Comparison of ENCODE assay signal across 12 mouse cellular contexts in the genomic region with DNA sequence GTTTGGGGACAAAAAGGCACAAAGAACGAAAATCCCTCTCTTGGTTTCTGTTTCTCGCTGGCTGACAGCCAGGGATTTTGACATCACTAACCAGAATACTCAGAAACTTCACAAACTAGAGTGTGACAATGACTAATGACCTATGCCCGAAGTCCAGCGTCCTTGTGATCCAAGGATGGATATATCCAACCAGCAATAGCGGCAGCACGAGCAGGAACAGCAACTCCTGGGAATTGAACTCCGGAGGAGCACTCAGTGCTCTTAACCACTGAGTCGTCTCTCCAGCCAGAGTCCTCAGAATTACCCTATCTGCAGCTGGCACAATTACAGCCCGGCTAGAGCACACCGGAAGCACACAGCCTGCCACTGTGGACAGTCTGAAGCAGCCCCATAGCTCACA. TPM values are rescaled to one million over a fixed set of nuclear protein-coding genes. Genes with fewer than 3 reads are reported as not detected.
DNase-seq lines count a peak whose midpoint lies in the region; ATAC-seq and TF ChIP-seq lines count a peak whose summit lies in the region.
"Had no signal": no experiment of that assay in that cellular context is flagged by ENCODE, and none has a peak within 500 bp of the region (broad histone marks: within the 10 kb centered on the region; RNA-seq: fewer than 3 reads in every experiment).

No protein-coding gene starts in this region.

- H3K4me2 ChIP-seq in forebrain, embryonic 12.5 days, result no peak overlapping the region
- H3K4me2 ChIP-seq: forebrain, embryonic 13.5 days; heart, embryonic 13.5 days had no signal

- no peaks in the 10 kb centered on the region for H3K27me3 ChIP-seq in forebrain, embryonic 12.5 days
- no peaks in the 10 kb centered on the region for H3K27me3 ChIP-seq in limb, embryonic 10.5 days (ENCODE audit: low read depth, poor library complexity, severe bottlenecking)
- H3K27me3 ChIP-seq: forebrain, embryonic 13.5 days; heart, embryonic 13.5 days had no signal

- H3K9me3 ChIP-seq in forebrain, embryonic 12.5 days, result peaks cover 7% of the 10 kb centered on the region; the same call in 1 of the 2 replicates
- H3K9me3 ChIP-seq in limb, embryonic 10.5 days (replicated peaks), result no peaks in the 10 kb centered on the region
- H3K9me3 ChIP-seq: heart, embryonic 13.5 days had no signal

- peak; percentile 46 for ATAC-seq in CD4-positive, CD25-positive, alpha-beta regulatory T cell, adult 4 months
- ATAC-seq in megakaryocyte progenitor cell, adult 5-6 weeks (replicated peaks; ENCODE audit: poor library complexity), result peak; percentile 60
- ATAC-seq in forebrain, embryonic 12.5 days (ENCODE audit: low FRiP score), result no peak
- ATAC-seq: forebrain, embryonic 13.5 days had no signal

- no peak overlapping the region for H3K9ac ChIP-seq in forebrain, embryonic 12.5 days
- H3K9ac ChIP-seq: forebrain, embryonic 13.5 days; heart, embryonic 13.5 days had no signal

- peaks cover 4% of the 10 kb centered on the region for H3K36me3 ChIP-seq in forebrain, embryonic 12.5 days (replicated peaks)
- no peaks in the 10 kb centered on the region for H3K36me3 ChIP-seq in limb, embryonic 10.5 days
- H3K36me3 ChIP-seq: heart, embryonic 13.5 days had no signal

- no peak for DNase-seq in layer of hippocampus, adult 2 months (ENCODE audit: low spot score in 2 of 2)
- DNase-seq in layer of hippocampus, adult 9-11 months, result no peak
- DNase-seq in adrenal gland, postnatal 10 days, result peak; percentile 41
- DNase-seq in Muller cell, postnatal 12 days (ENCODE audit: inconsistent ontology term), result no peak
- DNase-seq in limb, embryonic 10.5 days (ENCODE audit: low spot score), result no peak
- DNase-seq: cerebellum, postnatal 10 days; right cerebral cortex, postnatal 14 days had no signal

- TF ChIP-seq CTCF in layer of hippocampus, adult 2 months (conservative IDR thresholded peaks at IDR 0.05), result peak; percentile 31

- H3K4me3 ChIP-seq in layer of hippocampus, adult 2 months, result peak overlapping the region; percentile 2; the same call in 1 of the 2 replicates
- no peak overlapping the region for H3K4me3 ChIP-seq in forebrain, embryonic 12.5 days (replicated peaks)
- H3K4me3 ChIP-seq in limb, embryonic 10.5 days, result no peak overlapping the region
- H3K4me3 ChIP-seq: forebrain, embryonic 13.5 days; heart, embryonic 13.5 days had no signal

- H3K27ac ChIP-seq in layer of hippocampus, adult 2 months, result peak overlapping the region; percentile 28; the same call in 1 of the 2 replicates
- no peak overlapping the region for H3K27ac ChIP-seq in forebrain, embryonic 12.5 days
- H3K27ac ChIP-seq in limb, embryonic 10.5 days, result no peak overlapping the region
- H3K27ac ChIP-seq: forebrain, embryonic 13.5 days; heart, embryonic 13.5 days had no signal

- 95% methylated on average over 10 of the region's 10 CpGs for WGBS in forebrain, embryonic 12.5 days
- 88% methylated on average over 10 of the region's 10 CpGs for WGBS in limb, embryonic 10.5 days

- H3K4me1 ChIP-seq in forebrain, embryonic 12.5 days, result peaks cover 21% of the 10 kb centered on the region
- H3K4me1 ChIP-seq in limb, embryonic 10.5 days, result peaks cover 9% of the 10 kb centered on the region

RNA-seq across cellular contexts. Expression of a gene that starts 5.5 kb away (rescaled TPM):
- 100 to 1,000 TPM; 261 to 264 TPM for total RNA-seq in layer of hippocampus, adult 2 months (2021)
- 100 to 1,000 TPM; 219 to 252 TPM for polyA plus RNA-seq in CD4-positive, CD25-positive, alpha-beta regulatory T cell, adult 4 months (2017; shearing (Covaris generic))
- total RNA-seq in adrenal gland, postnatal 10 days (2021), result 10 to 100 TPM; 35.7 to 47.8 TPM
- 32.4 and 48.3 TPM in 2 replicates for total RNA-seq in megakaryocyte progenitor cell, adult 5-6 weeks (2015)
- total RNA-seq in megakaryocyte progenitor cell, adult 5-6 weeks (2017), result 17.9 and 23.7 TPM in 2 replicates
- polyA plus RNA-seq in forebrain, embryonic 12.5 days (2016; fragmentation: Nextera tagmentation; extraction: Ambion mirVana), result 236 and 244 TPM in 2 replicates
- 47.2 and 57.7 TPM in 2 replicates for polyA plus RNA-seq in limb, embryonic 10.5 days (2016; fragmentation: Nextera tagmentation; extraction: Ambion mirVana)

RNA-seq across cellular contexts. Expression of a gene that starts 44.1 kb away (rescaled TPM):
- not detected for total RNA-seq in layer of hippocampus, adult 2 months (2021)
- polyA plus RNA-seq in CD4-positive, CD25-positive, alpha-beta regulatory T cell, adult 4 months (2017; shearing (Covaris generic)), result not detected
- not detected for total RNA-seq in adrenal gland, postnatal 10 days (2021)
- not detected in 2 replicates for total RNA-seq in megakaryocyte progenitor cell, adult 5-6 weeks (2015)
- not detected in 2 replicates for total RNA-seq in megakaryocyte progenitor cell, adult 5-6 weeks (2017)
- polyA plus RNA-seq in forebrain, embryonic 12.5 days (2016; fragmentation: Nextera tagmentation; extraction: Ambion mirVana), result 0.33 and 0.36 TPM in 2 replicates
- not detected in 2 replicates for polyA plus RNA-seq in limb, embryonic 10.5 days (2016; fragmentation: Nextera tagmentation; extraction: Ambion mirVana)

Comparison
In these comparisons a context has a peak if more than half of its experiments do, and no peak if none do; other contexts are left out.
1. RNA of a gene that starts 5.5 kb away (total RNA-seq): 261 to 264 TPM in layer of hippocampus, adult 2 months; 17.9 to 48.3 TPM in megakaryocyte progenitor cell, adult 5-6 weeks and 35.7 to 47.8 TPM in adrenal gland, postnatal 10 days; every median in the first group is over 4 times any median in the second.